Mouse (Mus musculus): ENCODE results near the gene Adgrl3. TPM values are rescaled to one million over a fixed set of nuclear protein-coding genes. Genes with fewer than 3 reads are reported as not detected.

Adgrl3 gene
- polyA plus RNA-seq, 1 experiment, result 17.1 TPM

- Histone ChIP-seq H3K36me3 (ENCODE audit: control insufficient read depth, insufficient read depth, low read length) (no peaks in the 10 kb centered on the region), H3K27me3 (ENCODE audit: control insufficient read depth, insufficient read depth, low read length) (no peaks in the 10 kb centered on the region), H3K4me3 (ENCODE audit: control insufficient read depth, low read depth, low read length) (no peak overlapping the region), H3K27ac (ENCODE audit: control insufficient read depth, insufficient read depth, low read depth, low read length) (no peak overlapping the region), H3K4me1 (ENCODE audit: control insufficient read depth, insufficient read depth, low read length) (no peaks in the 10 kb centered on the region)
- TF ChIP-seq CTCF (IDR thresholded peaks at IDR 0.05; ENCODE audit: control insufficient read depth, insufficient read depth, insufficient replicate concordance, low read depth, low read length) (no peak), POLR2A (IDR thresholded peaks at IDR 0.05; ENCODE audit: control insufficient read depth, low read depth, low read length) (no peak)
These were observed 563.5 kb downstream of the Adgrl3 start for GRCm38 (mm10) chr5:81583425-81583824.

GRCm38 (mm10) chr5:81584945-81585344, 565.0 kb downstream of the Adgrl3 start:
- Histone ChIP-seq H3K4me3 (ENCODE audit: control insufficient read depth, low read depth, low read length) (no peak overlapping the region), H3K27ac (ENCODE audit: control insufficient read depth, insufficient read depth, low read depth, low read length) (no peak overlapping the region), H3K27me3 (ENCODE audit: control insufficient read depth, insufficient read depth, low read length) (no peaks in the 10 kb centered on the region), H3K4me1 (ENCODE audit: control insufficient read depth, insufficient read depth, low read length) (no peaks in the 10 kb centered on the region), H3K36me3 (ENCODE audit: control insufficient read depth, insufficient read depth, low read length) (no peaks in the 10 kb centered on the region)
- TF ChIP-seq CTCF (IDR thresholded peaks at IDR 0.05; ENCODE audit: control insufficient read depth, insufficient read depth, insufficient replicate concordance, low read depth, low read length) (no peak), POLR2A (IDR thresholded peaks at IDR 0.05; ENCODE audit: control insufficient read depth, low read depth, low read length) (no peak)

GRCm38 (mm10) chr5:81590005-81590694, 570.2 kb downstream of the Adgrl3 start:
- Histone ChIP-seq H3K4me3 (ENCODE audit: control insufficient read depth, low read depth, low read length) (no peak overlapping the region), H3K4me1 (ENCODE audit: control insufficient read depth, insufficient read depth, low read length) (no peaks in the 10 kb centered on the region; the same call in 1 of the 2 replicates), H3K36me3 (ENCODE audit: control insufficient read depth, insufficient read depth, low read length) (no peaks in the 10 kb centered on the region), H3K27me3 (ENCODE audit: control insufficient read depth, insufficient read depth, low read length) (no peaks in the 10 kb centered on the region), H3K27ac (ENCODE audit: control insufficient read depth, insufficient read depth, low read depth, low read length) (no peak overlapping the region)
- TF ChIP-seq POLR2A (IDR thresholded peaks at IDR 0.05; ENCODE audit: control insufficient read depth, low read depth, low read length) (no peak), CTCF (IDR thresholded peaks at IDR 0.05; ENCODE audit: control insufficient read depth, insufficient read depth, insufficient replicate concordance, low read depth, low read length) (no peak)

GRCm38 (mm10) chr5:81591481-81591880, 571.5 kb downstream of the Adgrl3 start:
- Histone ChIP-seq H3K4me3 (ENCODE audit: control insufficient read depth, low read depth, low read length) (no peak overlapping the region), H3K36me3 (ENCODE audit: control insufficient read depth, insufficient read depth, low read length) (no peaks in the 10 kb centered on the region), H3K4me1 (ENCODE audit: control insufficient read depth, insufficient read depth, low read length) (no peaks in the 10 kb centered on the region; the same call in 1 of the 2 replicates), H3K27ac (ENCODE audit: control insufficient read depth, insufficient read depth, low read depth, low read length) (no peak overlapping the region), H3K27me3 (ENCODE audit: control insufficient read depth, insufficient read depth, low read length) (no peaks in the 10 kb centered on the region)
- TF ChIP-seq CTCF (IDR thresholded peaks at IDR 0.05; ENCODE audit: control insufficient read depth, insufficient read depth, insufficient replicate concordance, low read depth, low read length), result no peak
- TF ChIP-seq POLR2A (IDR thresholded peaks at IDR 0.05; ENCODE audit: control insufficient read depth, low read depth, low read length), result no peak

GRCm38 (mm10) chr5:81593396-81593995, 573.6 kb downstream of the Adgrl3 start:
- no peaks in the 10 kb centered on the region for H3K27me3 ChIP-seq (ENCODE audit: control insufficient read depth, insufficient read depth, low read length)
- no peak overlapping the region for H3K4me3 ChIP-seq (ENCODE audit: control insufficient read depth, low read depth, low read length)
- no peak overlapping the region for H3K27ac ChIP-seq (ENCODE audit: control insufficient read depth, insufficient read depth, low read depth, low read length)
- no peaks in the 10 kb centered on the region; the same call in 1 of the 2 replicates for H3K4me1 ChIP-seq (ENCODE audit: control insufficient read depth, insufficient read depth, low read length)
- no peaks in the 10 kb centered on the region for H3K36me3 ChIP-seq (ENCODE audit: control insufficient read depth, insufficient read depth, low read length)
- TF ChIP-seq POLR2A (IDR thresholded peaks at IDR 0.05; ENCODE audit: control insufficient read depth, low read depth, low read length) (no peak), CTCF (IDR thresholded peaks at IDR 0.05; ENCODE audit: control insufficient read depth, insufficient read depth, insufficient replicate concordance, low read depth, low read length) (no peak)

GRCm38 (mm10) chr5:81598041-81598440, 578.1 kb downstream of the Adgrl3 start:
- Histone ChIP-seq H3K27me3 (ENCODE audit: control insufficient read depth, insufficient read depth, low read length) (no peaks in the 10 kb centered on the region), H3K4me1 (ENCODE audit: control insufficient read depth, insufficient read depth, low read length) (no peaks in the 10 kb centered on the region; the same call in 1 of the 2 replicates), H3K27ac (ENCODE audit: control insufficient read depth, insufficient read depth, low read depth, low read length) (no peak overlapping the region), H3K4me3 (ENCODE audit: control insufficient read depth, low read depth, low read length) (no peak overlapping the region), H3K36me3 (ENCODE audit: control insufficient read depth, insufficient read depth, low read length) (no peaks in the 10 kb centered on the region)
- TF ChIP-seq CTCF (IDR thresholded peaks at IDR 0.05; ENCODE audit: control insufficient read depth, insufficient read depth, insufficient replicate concordance, low read depth, low read length) (no peak), POLR2A (IDR thresholded peaks at IDR 0.05; ENCODE audit: control insufficient read depth, low read depth, low read length) (no peak)

- H3K27me3 ChIP-seq (ENCODE audit: control insufficient read depth, insufficient read depth, low read length), result no peaks in the 10 kb centered on the region
- no peaks in the 10 kb centered on the region for H3K36me3 ChIP-seq (ENCODE audit: control insufficient read depth, insufficient read depth, low read length)
- no peak overlapping the region for H3K4me3 ChIP-seq (ENCODE audit: control insufficient read depth, low read depth, low read length)
- H3K27ac ChIP-seq (ENCODE audit: control insufficient read depth, insufficient read depth, low read depth, low read length), result no peak overlapping the region
- TF ChIP-seq POLR2A (IDR thresholded peaks at IDR 0.05; ENCODE audit: control insufficient read depth, low read depth, low read length), result no peak
- no peak for TF ChIP-seq CTCF (IDR thresholded peaks at IDR 0.05; ENCODE audit: control insufficient read depth, insufficient read depth, insufficient replicate concordance, low read depth, low read length)
- no peaks in the 10 kb centered on the region for H3K4me1 ChIP-seq (ENCODE audit: control insufficient read depth, insufficient read depth, low read length)
These were observed 583.0 kb downstream of the Adgrl3 start for GRCm38 (mm10) chr5:81602889-81603288.
